Mouse (Mus musculus): ENCODE results near the gene 4930512M02Rik. TPM values are rescaled to one million over a fixed set of nuclear protein-coding genes. Genes with fewer than 3 reads are reported as not detected.
"Not testable (repeated sequence)": the region's sequence is repeated elsewhere in the genome, so short reads cannot be mapped to it uniquely, and the experiment has no call there.

4930512M02Rik gene
- total RNA-seq (2021) = not detected
- long read RNA-seq = 0 reads

DNA sequence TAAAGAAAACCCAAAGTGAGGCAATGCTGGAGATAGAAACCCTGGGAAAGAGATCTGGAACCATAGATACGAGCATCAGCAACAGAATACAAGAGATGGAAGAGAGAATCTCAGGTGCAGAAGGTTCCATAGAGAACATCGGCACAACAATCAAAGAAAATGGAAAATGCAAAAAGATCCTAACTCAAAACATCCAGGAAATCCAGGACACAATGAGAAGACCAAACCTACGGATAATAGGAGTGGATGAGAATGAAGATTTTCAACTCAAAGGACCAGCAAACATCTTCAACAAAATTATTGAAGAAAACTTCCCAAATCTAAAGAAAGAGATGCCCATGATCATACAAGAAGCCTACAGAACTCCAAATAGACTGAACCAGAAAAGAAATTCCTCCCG lies at the start of gene 4930512M02Rik:
Gene 4930512M02Rik, minus strand, starts transcription at position 101 of the 400 bp plus-strand sequence.
- not testable (repeated sequence) for DNase-seq (ENCODE audit: low spot score in 2 of 2)

DNA sequence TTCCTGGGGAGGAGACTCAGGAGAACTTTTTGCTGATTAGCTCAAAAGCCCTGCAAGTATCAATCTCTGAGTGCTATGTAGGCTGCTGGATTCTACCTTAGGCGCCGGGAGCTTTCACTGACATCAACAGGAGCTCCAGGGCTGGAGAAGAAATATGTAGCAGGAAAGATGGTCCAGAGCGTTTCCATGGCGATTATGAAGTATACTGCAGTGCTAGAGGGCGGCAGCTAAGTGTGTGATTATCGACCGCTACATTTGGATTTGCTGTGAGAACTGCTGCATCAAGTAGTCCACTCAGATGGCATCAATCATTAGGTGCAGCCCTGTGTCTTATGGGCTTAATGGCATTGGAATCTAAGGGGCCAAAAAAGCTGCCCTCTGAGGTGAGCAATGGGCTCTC lies 49.5 kb upstream of the 4930512M02Rik start:
- no peak for DNase-seq (ENCODE audit: low spot score in 2 of 2)

DNA sequence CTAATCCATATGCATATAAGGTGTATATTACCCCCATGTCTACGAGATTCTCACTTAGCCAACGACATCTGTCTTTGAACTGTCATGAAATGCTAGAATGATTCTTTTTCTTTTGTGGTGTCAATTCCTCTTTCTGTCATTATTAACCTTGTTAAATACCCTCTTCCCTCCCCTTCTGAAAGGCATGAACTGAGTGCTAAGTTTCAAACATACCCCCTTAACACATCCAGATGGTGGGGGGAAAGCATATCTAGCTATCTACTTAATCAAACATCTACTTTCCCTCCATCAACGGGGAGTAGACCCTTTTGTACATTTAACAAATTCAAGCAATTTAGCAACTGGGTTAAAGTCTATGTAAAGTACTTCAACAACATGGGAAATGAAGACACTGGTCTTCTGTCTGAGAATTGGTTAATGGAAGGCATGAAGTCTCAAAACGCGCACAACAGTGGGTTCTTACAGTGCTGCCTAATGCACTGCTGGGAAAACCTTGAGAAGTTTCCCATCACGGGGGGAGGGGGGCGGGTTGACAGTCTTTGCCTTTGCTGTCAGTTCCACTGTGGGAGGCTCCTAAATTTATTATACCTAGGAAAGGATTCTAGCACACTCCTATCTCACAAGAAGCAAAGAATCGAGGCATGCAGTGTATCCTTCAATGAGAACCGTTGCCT lies 48.6 kb upstream of the 4930512M02Rik start:
- DNase-seq (ENCODE audit: low spot score in 2 of 2) = no peak

DNA sequence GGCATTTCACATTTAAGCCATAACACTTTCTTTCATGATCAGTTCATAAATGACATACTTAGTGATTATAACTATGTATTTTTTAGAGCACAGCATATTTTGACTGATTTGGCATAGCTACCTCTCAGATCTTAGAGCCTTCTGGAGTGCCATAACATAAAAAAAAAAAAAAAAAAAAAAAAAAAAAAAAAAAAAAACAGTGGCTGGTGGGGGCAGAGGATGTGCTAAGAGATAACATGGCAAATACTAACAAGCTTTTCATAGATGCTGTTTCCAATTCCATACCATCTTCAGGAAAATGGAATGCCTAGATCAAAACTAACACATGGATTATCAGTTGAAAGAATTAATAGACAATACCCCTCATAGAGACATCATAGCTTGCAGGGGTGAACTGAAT lies 47.4 kb upstream of the 4930512M02Rik start:
- no peak for DNase-seq (ENCODE audit: low spot score in 2 of 2)

DNA sequence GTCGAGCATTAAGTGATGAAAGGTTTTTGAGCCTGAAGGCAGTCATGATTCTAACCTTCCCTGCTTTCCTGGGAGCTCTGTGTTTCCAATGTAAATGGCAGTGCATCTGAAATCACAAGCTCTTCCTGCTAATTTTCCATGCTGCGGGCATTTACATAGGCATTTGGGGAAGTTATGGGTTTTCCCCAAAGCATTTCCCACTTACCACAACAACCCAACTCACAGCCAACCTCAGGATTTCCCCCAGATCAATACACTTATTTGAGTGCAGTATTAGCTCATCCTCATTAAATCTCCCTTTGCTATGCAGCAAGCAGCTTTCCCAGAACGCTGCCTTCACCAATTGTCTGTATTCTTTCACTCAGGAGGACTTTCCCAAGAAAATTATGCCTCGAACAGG lies 45.3 kb upstream of the 4930512M02Rik start:
- DNase-seq (ENCODE audit: low spot score in 2 of 2) = no peak

DNA sequence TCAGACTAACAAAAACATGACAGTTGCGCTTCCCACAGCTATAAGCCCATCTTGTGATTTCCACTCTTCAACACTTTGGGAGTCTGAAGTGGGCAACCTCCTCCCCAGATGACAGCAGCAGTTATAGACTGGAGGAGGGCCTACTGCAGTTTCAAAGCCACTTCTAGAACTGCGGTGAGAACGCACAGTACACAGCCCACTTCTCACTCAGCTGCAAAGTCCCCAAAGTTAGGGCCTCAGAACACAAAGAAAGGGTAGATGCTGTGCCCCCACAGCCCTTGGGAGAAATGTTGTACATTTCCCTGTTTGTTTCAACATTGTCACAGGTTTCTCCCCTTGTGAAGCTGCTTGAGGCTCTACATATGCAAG lies 40.3 kb upstream of the 4930512M02Rik start:
- no peak for DNase-seq (ENCODE audit: low spot score in 2 of 2)

DNA sequence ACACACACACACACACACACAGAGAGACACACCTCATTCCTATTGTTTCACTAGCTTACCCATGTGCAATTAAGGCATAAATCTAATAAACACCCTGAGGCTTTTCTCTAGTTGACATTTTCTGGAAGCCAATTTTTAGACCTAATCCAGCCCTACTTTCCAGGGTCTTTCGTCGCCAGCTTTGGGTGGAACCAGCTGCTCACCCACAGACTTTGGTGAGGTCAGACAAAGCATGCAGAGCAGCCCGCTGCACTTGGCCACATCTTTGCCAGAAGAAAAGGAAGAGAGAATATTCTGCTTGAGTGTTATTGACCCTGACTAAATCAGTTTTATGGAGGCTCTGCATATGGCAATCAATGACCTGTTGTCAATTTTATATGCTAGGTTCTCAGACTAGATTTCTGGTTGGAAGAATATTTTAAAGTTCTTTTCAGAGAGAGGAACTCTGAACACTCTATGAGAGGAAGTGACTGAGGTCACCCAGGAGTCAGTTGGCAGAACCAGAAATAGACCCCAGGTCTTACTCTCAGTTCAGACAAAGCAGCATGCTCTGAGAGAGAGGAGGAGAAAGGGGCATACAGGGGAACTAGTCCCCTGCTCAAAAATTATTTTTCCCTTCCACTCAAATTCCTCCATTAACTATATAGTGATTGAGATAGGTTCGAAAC lies 39.8 kb upstream of the 4930512M02Rik start:
- no peak for DNase-seq (ENCODE audit: low spot score in 2 of 2)

DNA sequence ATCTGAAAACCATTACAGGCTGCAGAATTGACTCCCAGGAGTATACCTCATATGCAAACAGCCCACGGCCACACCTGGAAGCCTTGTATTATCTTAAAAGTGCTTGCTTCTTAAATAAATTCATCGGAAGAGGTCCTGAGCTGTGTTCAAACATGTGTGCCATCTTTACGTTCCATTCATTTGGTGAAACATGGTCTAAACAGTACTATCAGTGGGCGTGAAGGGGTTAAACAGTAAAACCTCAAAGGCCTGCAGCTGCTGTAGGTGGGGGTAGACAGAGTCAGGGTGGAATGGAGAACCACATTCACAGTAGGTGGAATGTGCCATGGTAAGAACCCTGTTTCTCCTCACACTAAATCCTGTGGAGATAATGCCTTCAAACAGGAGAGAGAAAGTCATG lies 33.0 kb upstream of the 4930512M02Rik start:
- DNase-seq (ENCODE audit: low spot score in 2 of 2) = no peak

DNA sequence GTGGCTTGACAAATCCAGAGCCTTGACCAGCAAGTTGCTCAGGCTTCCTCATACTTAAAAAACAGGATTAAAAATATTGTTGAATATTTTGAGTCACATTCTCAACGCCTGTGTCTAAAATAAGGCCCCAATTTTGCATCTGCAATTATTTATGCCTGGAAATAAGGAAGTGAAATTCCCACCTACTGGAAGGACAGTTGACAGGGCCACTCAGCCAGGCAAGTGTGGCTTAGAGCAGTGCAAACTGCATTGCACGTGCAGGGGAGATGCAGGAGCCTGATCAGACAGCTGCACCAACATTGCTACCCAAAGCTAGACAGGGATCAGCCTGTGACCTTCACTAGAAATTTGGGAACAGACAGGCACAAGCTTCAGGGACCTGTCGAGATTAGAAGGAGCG lies 31.2 kb upstream of the 4930512M02Rik start:
- DNase-seq (ENCODE audit: low spot score in 2 of 2) = no peak

DNA sequence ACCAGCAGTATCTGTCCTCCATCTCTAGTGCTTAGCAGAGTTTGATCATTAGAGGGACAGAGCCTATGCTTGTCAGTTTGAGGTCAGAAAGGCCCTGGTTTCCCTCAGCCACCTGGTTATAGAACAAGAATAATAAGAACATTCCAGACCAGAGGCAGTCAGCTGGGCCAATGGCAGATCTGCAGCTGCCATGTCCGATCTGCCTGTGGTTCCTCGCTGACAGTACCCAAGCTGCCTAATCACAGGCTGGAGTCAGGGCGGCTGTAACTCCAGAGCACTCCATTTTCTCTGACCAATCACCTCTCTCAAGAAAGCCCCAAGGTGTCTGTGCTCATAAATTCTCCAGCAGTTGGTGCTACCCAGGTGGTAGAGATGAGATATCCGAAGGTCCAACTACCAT lies 30.0 kb upstream of the 4930512M02Rik start:
- DNase-seq (ENCODE audit: low spot score in 2 of 2) = no peak

DNA sequence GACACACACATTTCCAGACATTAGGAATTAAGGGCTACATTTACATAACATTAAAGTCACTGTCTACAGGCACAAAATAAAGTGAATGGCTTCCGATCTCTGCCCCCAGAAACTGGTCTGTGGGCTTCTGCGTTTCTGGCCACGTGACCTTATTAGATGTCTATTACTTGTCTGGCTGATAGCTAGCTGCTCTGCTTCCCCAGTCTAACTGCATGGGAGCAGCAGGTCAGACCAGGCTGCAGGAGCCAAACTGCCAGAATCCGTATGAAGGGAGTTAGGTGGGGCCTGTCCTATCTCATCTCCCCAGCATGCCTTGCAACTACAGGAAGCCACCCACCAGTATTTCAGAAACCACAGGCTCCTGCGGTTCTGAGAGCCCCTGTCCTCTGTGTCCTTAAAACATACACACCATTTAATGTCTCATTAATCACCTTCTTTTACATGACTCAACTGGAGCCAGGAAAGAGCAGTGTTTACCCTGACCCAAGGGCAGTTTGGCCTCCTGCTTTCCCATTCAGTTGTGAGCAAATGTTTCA lies 29.4 kb upstream of the 4930512M02Rik start:
- no peak for DNase-seq (ENCODE audit: low spot score in 2 of 2)

DNA sequence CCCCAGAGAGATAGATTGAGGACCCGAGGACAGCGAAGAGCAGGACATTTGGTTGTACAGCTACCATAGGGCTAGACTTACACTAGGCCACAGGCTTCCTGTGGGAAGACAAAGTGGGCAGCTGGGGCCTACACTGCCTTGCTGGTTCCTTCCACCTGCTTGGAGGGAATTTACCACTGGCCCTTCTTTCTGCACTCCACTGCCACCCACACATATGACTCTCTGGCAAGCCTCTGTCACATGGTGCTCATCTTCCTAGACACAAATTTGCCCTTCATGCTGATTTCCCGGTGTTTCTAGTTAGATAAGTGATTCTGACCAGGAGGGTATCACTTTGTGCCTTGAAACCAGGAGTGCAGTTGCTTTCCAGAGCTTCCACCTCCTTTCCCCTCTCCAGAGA lies 28.8 kb upstream of the 4930512M02Rik start:
- DNase-seq (ENCODE audit: low spot score in 2 of 2) = no peak

DNA sequence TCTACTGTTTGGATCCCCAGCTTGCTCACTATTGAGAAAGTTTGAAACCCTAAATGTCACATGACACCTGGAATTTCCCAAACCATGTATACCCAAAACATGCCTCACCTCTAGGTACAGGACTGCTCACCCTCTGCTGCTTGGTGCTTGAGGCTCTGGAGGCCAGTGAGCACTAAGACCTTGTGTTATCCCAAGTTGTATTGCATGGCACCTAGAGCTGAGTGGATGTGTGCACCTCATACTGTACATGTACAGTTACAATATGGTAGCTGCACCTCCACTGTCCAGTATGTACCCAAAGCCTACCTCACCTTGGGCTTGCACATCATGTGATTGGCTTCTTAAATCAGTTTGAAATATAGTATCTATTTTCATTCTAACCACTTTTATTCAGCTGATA lies 16.7 kb upstream of the 4930512M02Rik start:
- DNase-seq (ENCODE audit: low spot score in 2 of 2) = no peak

DNA sequence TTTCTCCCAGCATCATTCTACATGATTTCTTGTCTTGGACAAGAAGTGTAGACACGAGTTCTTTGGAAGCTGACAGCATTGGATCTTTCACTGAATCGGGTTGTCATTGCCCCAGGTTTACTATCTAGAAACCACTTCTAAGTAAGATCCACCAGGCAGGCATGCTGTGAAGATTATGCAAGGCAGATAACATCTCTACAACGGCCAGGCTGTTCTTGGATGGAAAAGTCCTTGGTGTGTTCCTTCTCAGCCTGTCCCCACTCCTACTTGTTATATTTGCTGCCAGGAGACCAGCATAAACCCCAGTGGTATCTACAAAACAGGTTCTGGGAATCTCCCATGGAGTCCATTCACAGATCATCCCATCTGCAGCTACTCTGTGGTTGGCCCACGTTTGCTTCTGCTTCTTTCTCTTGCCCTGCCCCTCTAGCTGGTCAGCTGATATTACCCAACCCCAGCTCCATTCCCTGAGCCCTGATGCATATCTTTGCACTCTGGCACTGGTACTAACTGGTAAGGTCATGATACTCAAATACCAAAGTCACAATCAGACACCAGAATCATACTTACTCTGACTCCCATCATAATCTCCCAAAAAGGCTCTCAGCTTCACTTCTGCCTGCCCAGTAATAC lies 3.4 kb downstream of the 4930512M02Rik start:
- no peak for DNase-seq (ENCODE audit: low spot score in 2 of 2)

DNA sequence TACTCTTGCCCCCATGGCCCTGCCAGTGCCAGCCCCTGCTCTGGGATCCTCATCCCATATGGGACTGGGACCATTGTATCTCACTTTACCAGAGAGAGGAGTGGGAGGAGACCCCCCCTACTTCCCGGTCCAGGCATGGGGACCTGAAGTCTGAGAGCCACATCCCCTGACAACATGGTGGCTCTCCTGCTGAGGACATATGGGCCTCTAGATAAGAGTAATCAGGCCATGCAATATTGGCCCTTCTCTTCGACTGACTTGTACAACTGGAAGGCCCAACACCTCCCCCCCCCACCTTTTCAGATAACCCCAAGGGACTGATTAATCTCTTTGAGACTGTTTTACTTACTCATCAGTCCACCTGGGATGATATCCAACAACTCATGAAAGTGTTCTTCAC lies 18.4 kb downstream of the 4930512M02Rik start:
- no peak for DNase-seq (ENCODE audit: low spot score in 2 of 2)

DNA sequence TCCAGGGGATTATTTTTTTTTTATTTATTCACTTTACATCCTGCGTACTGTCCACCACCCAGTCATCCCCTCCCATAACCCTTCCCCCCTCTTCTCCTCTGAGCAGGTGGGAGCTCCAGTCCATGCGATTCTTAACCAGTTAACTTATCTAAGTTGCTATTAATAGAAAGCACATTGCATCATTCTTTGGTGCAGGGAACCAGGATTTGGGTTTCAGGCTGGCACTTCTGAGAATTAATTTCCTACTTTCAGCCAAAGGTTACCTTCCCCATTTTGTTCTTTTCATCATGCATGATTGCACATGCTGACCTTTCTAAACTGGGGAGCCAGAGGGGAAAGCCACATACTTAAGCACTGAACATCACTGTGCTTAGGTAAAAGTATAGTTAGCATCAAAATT lies 40.3 kb downstream of the 4930512M02Rik start:
- no peak for DNase-seq (ENCODE audit: low spot score in 2 of 2)

DNA sequence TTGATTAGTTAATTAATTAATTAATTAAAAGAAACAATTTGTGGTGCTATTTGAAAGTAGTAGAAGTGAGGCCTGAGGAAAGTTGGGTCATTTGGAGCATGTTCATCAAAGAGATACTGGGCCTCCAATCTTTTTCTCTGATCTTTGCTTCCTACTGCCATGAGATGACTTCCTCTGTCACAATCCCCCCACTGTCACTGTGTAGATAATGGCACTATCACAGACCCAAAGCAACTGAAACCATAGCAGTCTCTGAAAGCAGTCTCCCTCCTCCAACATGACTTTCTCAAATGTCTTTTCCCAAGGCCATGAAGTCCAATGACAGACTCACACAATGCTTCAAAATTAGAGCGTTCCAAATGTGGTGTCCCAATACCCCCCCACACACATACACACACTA lies 41.2 kb downstream of the 4930512M02Rik start:
- no peak for DNase-seq (ENCODE audit: low spot score in 2 of 2)

DNA sequence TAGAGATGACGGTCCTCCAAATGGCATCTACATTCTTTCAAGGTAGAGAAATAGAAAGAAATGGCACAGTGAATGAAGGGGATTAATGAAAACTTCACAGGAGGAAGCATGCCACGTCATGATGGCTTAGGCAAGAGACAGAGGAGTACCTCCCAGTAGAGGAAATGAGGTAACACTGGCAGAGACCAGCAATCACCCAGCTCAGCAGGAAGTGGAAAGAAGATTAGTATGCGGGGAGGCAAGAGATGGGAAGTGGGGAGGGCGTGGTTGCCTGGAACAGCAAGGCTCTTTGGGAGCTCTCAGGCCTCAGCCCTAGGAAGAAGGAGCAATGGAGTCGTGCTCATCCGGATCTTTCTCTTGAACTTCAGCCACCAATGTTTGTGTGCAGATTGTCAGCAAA lies 53.9 kb downstream of the 4930512M02Rik start:
- no peak for DNase-seq (ENCODE audit: low spot score in 2 of 2)

DNA sequence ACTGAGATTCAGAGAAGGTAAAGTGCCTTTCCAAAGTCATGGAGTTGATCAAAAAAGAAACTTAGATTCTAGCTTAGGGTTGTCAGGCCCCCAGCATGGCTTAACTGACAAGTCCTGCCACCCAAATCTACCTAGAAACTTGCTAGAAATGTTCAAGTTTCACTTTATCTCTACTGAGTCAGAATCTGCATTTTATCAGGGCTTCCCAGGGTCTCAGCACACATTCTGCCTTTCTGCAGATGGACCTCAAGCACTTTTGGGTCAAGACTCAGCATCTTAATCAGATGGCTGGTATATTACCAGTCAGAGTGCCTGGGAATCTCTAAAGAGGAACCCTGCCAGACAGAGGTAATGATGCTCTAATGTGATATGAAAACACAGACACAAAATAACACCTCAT lies 56.9 kb downstream of the 4930512M02Rik start:
- DNase-seq (ENCODE audit: low spot score in 2 of 2) = no peak

DNA sequence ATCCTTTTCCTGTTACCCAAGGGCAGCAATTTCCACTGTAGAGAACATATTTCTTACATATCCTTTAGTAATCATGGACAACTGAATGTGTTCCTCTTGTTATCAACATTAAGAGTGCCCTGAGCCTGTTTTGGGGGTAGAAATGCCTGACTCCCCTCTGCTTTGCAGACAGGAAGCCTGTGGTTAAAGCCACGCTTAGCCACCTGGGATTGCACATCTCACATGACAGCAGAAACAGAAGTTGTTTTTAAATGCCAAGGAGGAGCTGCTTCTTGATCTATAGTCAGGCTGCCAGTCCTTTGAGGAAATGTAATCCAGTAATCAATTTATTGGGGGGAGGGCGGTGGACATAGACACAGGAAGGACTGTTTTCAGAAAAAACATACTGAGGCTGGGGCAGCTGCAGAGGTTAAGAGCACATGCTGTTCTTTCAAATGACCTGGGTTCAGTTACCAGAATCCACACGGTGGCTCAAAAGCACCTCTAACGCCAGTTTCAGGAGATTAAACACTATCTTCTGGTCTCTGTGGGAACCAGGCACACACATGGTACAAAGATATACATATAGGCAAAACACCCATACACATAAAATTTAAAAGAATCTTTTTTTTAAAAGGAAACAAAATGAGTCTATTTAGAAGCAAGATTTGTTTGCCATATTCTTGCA lies 58.0 kb downstream of the 4930512M02Rik start:
- no peak for DNase-seq (ENCODE audit: low spot score in 2 of 2)

DNA sequence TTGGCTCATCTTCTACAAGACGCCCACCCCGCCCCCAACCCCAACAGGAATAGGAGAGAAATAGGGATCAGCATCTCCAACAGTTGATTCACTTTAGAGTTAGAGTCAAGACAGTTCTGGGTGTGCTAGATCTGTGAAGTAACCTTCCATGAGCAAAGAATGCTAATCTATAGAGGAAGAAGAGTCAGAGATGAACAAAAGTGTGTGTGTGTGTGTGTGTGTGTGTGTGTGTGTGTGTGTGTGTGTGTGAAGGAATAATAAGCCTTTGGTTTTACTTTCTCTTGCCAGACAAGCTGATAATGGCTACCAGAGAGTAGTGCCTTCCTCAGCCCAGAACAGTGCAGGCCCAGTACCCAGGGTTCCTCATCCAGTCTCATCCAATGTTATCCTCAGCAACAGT lies 59.6 kb downstream of the 4930512M02Rik start:
- DNase-seq (ENCODE audit: low spot score in 2 of 2) = no peak

Data from layer of hippocampus, postnatal 10 days (tissue).